Mouse (Mus musculus) gastrocnemius, adult 18-20 months (tissue): ENCODE measurements at regions not wholly inside any gene's neighbourhood (a gene's known extent, or its start where the extent isn't known, plus 50 kb on each side); places are given as distances from the start of the nearest gene placed in this dataset.
A peak's percentile ranks its signal among the peaks of the same experiment; 100 is the strongest.

Experiments used
- DNase-seq: peaks from one replicate; pipeline ENCODE4 v3.0.0; 2021; ENCODE audit warnings: low spot score

DNA sequence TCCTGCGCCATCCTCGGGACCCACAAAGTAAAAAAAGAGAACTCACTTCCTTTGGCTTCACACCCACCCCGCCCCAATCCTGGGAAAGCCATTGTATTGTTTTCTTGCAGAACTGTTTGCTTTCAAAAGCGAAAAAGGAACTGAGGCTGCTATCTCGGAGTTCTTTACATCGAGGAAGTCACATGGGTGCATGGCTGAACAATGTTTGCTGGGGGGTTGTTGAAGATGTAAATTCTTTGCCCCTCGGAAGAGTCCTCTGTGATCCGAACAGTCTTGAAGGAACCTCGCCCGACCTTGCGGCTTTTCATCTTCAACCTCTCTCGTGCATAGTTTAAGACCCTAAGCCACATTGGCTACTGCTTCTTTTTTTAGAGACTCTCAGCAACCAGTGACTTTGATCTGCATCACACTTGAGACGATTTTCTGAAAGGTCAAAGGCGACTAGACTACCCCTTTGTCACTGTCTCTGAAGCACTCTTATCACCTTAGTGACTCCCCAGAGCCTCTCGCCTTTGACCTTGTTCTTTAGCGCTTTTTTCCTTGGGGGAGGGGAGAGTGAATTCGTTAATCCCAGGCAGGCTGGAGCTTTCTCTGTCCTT is 197.9 kb downstream of the Dusp6 start:
- peak; percentile 43 for DNase-seq

- DNase-seq, result no peak
Observed at GRCm38 (mm10) chr10:99461446-99461966, 198.5 kb downstream of the Dusp6 start.

GRCm38 (mm10) chr10:99466695-99467094 is 203.7 kb downstream of the Dusp6 start:
- DNase-seq, result no peak

DNA sequence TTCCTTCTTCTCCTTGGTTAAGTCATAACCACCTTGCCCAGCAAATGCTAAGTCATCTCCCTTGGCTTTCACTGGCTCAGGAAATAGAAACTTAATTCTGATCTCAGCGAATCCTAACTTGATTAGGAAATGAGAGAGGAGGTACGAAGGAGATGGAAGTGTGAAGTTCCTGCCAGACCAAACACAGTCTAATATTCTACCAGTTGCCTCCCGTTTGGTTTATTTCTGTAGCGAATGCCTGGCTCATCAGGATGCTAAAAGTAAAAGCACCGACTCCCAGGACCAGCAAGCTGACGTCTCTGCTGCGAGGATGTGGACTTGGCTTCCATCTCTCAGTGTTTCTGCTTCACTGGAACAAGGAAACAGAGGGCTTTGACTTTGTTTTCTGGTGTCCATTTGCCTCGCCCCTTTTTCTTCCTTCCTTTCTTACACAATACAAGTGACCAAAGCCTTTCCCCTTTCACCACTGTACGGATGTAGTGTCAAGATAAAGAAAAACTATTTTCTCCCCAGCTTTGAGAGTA is 204.3 kb downstream of the Dusp6 start:
- no peak for DNase-seq

- DNase-seq, result no peak
Observed at GRCm38 (mm10) chr10:99468971-99469370, 205.9 kb downstream of the Dusp6 start.

GRCm38 (mm10) chr10:99471832-99472497 is 208.9 kb downstream of the Dusp6 start:
- DNase-seq, result no peak

DNA sequence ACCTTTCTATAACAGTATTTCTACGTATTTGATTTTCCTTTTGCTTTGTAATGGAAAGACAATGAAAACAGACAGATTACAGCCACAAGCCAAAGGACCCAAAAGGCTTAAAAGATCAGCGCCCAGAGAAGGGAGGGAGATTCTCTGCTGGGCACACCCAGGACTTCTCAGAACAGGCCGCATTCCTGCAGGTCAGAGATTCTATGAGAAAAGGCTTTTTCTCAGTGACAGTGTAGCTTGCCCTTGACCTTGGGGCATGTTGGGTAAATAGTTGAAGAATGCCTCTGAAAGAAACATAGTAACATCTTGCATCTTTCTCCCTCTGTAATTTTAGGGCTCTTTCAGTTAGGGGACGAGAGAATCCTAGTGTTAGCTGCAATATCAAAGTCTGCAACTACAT is 209.8 kb downstream of the Dusp6 start:
- DNase-seq, result no peak

DNA sequence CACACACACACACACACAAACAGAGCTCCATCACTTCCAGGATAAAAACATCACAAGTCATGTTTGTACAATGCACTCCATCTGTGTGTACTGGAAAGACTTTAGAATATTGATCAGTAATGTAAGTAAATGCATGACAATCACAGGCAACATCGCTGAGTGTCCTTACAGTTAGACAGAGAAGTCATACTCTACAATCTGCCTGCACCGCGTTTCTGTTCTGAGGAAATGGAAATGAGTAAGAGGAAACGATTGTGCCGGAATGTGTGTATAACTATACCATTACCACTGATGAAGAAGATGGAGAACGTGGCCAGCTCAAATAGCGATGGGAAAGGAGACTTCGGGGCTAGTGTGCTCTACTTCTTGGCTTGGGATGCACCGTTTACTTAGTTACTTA is 210.7 kb downstream of the Dusp6 start:
- DNase-seq, result no peak

- DNase-seq, result no peak
Observed at GRCm38 (mm10) chr10:99474546-99474945, 211.5 kb downstream of the Dusp6 start.

GRCm38 (mm10) chr10:99476214-99476613 is 213.2 kb downstream of the Dusp6 start:
- DNase-seq, result no peak

DNA sequence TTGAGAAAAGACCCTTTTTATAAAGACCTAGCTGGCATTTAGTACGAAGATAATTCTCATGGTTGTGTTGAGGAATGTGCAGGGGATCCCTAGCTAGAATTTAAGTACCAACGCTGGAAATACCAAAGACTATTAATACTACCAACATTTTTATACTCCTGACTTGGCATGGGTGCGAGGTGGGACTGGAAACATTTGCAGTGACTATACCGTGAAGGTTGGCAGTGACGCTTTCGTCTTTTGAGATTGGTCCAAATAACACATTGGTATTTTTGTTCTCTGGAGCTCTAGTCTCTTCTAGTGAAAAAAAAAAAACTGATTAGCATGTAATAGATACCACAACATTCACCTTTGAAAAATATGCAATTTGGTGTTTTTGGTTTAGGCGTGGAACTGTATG is 213.7 kb downstream of the Dusp6 start:
- DNase-seq, result no peak

- no peak for DNase-seq
Observed at GRCm38 (mm10) chr10:99480573-99480972, 217.5 kb downstream of the Dusp6 start.

DNA sequence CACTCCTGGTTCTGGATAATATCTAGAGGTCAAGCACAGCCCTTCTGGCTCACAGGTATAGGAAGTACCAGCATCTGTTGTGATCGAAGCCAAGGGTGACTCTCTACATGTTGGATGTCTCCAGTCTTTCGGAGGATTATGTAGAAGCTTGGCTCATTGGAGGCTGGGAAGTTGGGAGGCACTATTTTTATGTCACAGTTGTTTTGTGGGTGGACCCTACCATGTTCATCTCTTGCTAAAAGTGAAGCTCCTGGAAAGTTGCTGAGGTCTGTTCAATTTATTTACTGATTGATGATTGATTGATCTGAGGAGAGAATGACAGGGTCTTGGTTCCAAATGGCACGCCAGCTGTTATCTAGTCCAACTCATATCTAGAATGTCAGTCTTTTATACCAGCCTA is 219.0 kb downstream of the Dusp6 start:
- no peak for DNase-seq

- DNase-seq, result no peak
Observed at GRCm38 (mm10) chr10:99488195-99489080, 225.4 kb downstream of the Dusp6 start.

DNA sequence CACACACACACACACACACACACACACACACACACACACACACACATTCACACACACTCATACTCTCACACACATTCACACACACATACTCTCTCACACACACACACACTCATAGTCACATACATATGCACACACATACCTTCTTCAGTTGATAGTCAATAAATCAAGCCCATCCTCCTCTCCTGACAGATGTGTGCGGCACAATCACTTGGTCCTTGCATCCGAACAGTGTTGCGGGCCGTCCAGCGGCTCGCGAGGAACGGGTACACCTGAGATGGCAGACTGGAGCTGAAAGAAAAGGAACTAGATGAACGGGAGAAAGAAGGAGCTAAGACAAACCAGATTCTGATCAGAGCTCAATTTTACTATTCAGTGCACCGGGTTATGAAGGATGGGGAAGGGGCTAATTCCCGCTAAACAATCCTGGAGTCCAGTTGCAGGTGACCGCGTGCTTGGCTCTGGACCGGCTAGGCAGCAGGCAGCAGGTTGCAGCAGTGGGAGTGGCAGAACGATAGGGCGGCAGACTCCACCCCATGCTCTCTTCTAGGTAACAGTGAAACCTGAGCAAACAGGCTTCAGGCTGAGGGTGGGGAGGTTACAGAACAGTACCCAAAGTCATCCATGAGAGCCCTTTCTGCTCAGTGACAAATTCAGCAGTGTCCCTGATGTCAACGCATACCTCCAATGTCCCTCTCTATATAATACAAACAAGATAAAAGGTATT is 247.8 kb downstream of the Csl start:
- DNase-seq, result no peak

- DNase-seq, result no peak
Observed at GRCm38 (mm10) chr10:99517944-99518343, 241.5 kb downstream of the Csl start.

GRCm38 (mm10) chr10:99519479-99519878 is 240.0 kb downstream of the Csl start:
- DNase-seq, result no peak

- no peak for DNase-seq
Observed at GRCm38 (mm10) chr10:99523817-99524216, 235.6 kb downstream of the Csl start.

- no peak for DNase-seq
Observed at GRCm38 (mm10) chr10:99524273-99525212, 234.9 kb downstream of the Csl start.

GRCm38 (mm10) chr10:99526148-99526547 is 233.3 kb downstream of the Csl start:
- DNase-seq, result no peak
